Mouse (Mus musculus) spleen, postnatal 36 days (tissue): ENCODE measurements around the gene Gm10518.

Source experiments
- DNase-seq, 2 experiments: peaks; one replicate each; pipeline ENCODE4 v3.0.0; 2022; ENCODE audit warnings: low spot score in 2 of 2, mixed read lengths in 1 of 2

The Gm10518 gene

GRCm38 (mm10) chr1:179802610-179803512 lies at the start of gene Gm10518:
Gm10518 (plus strand) TSS chr1:179803376.
- DNase-seq = peak in 1 of 2 experiments; percentile 56

GRCm38 (mm10) chr1:179756477-179756876 lies 46.7 kb upstream of the Gm10518 start:
- DNase-seq = no peak

- DNase-seq = no peak
Measured at GRCm38 (mm10) chr1:179760086-179760485, 43.1 kb upstream of the Gm10518 start.

- no peak for DNase-seq
Measured at GRCm38 (mm10) chr1:179760553-179760952, 42.6 kb upstream of the Gm10518 start.

GRCm38 (mm10) chr1:179776831-179777230 lies 26.3 kb upstream of the Gm10518 start:
- no peak for DNase-seq

GRCm38 (mm10) chr1:179784098-179784497 lies 19.1 kb upstream of the Gm10518 start:
- peak; percentile 20 to 29 for DNase-seq

GRCm38 (mm10) chr1:179785502-179785901 lies 17.7 kb upstream of the Gm10518 start:
- peak; percentile 10 to 24 for DNase-seq

- DNase-seq = peak; percentile 53 to 57
Measured at GRCm38 (mm10) chr1:179787281-179787680, 15.9 kb upstream of the Gm10518 start.

- no peak for DNase-seq
Measured at GRCm38 (mm10) chr1:179798794-179799193, 4.4 kb upstream of the Gm10518 start.

GRCm38 (mm10) chr1:179803513-179804139 lies 450 bp downstream of the Gm10518 start, which contains the start of gene Ahctf1:
Ahctf1 (minus strand) TSS chr1:179803680.
- peak; percentile 94 for DNase-seq

- DNase-seq = peak in 1 of 2 experiments; percentile 18
Measured at GRCm38 (mm10) chr1:179804140-179804881, 1.1 kb downstream of the Gm10518 start.

GRCm38 (mm10) chr1:179805751-179806150 lies 2.6 kb downstream of the Gm10518 start:
- no peak for DNase-seq

- no peak for DNase-seq
Measured at GRCm38 (mm10) chr1:179807468-179807867, 4.3 kb downstream of the Gm10518 start.

- no peak for DNase-seq
Measured at GRCm38 (mm10) chr1:179808300-179808699, 5.1 kb downstream of the Gm10518 start.

GRCm38 (mm10) chr1:179813385-179813784 lies 10.2 kb downstream of the Gm10518 start:
- no peak for DNase-seq

- no peak for DNase-seq
Measured at GRCm38 (mm10) chr1:179814616-179815015, 11.4 kb downstream of the Gm10518 start.

GRCm38 (mm10) chr1:179818490-179819278 lies 15.5 kb downstream of the Gm10518 start:
- peak in 1 of 2 experiments; percentile 6 for DNase-seq

- no peak for DNase-seq
Measured at GRCm38 (mm10) chr1:179824549-179824948, 21.4 kb downstream of the Gm10518 start.

GRCm38 (mm10) chr1:179828051-179828450 lies 24.9 kb downstream of the Gm10518 start:
- no peak for DNase-seq

- no peak for DNase-seq
Measured at GRCm38 (mm10) chr1:179828900-179829299, 25.7 kb downstream of the Gm10518 start.

- no peak for DNase-seq
Measured at GRCm38 (mm10) chr1:179832710-179833240, 29.6 kb downstream of the Gm10518 start.
